Mouse (Mus musculus): ENCODE measurements around the gene Tenm3.

DNA sequence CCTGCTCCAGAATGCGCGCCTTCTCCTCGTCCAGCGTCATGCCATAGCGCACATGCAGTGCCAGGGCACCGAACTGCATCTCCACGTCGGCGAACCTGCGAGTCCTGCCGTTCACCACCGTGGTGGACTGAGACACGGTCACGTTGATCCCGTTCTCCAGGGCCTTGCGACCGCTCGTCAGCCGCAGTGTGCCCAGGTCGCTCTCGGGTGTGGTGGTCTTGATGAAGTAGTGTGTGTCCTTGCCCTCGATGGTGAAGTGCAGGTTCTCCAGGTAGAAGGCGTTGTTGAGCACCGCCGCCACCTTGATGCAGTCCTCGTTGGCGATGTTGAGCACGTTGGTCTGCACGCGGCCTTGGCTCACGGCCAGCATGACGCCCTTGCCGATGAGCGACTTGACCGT, 615.1 kb downstream of the Tenm3 start:
- no peak for TF ChIP-seq POLR2AphosphoS2 (IDR thresholded peaks at IDR 0.05; ENCODE audit: low read depth, low read length)
- TF ChIP-seq MEF2A (IDR thresholded peaks at IDR 0.05; ENCODE audit: borderline replicate concordance, low read depth, low read length): no peak
- no peak for TF ChIP-seq SIN3A (IDR thresholded peaks at IDR 0.05; ENCODE audit: low read length)
- TF ChIP-seq POLR2A (IDR thresholded peaks at IDR 0.05; ENCODE audit: low read depth, low read length): no peak
- no peak for TF ChIP-seq CTCF (conservative IDR thresholded peaks at IDR 0.05 in 1 of 2, IDR thresholded peaks at IDR 0.05 in 1 of 2; ENCODE audit: low read depth in 2 of 2, low read length in 2 of 2)
- TF ChIP-seq MAX (IDR thresholded peaks at IDR 0.05; ENCODE audit: low read length): no peak
- TF ChIP-seq CHD2 (IDR thresholded peaks at IDR 0.05; ENCODE audit: low read length): no peak
- TF ChIP-seq EP300 (IDR thresholded peaks at IDR 0.05; ENCODE audit: low read length): no peak
- TF ChIP-seq UBTF (IDR thresholded peaks at IDR 0.05; ENCODE audit: low read depth, low read length): no peak
- TF ChIP-seq MXI1 (IDR thresholded peaks at IDR 0.05; ENCODE audit: low read depth, low read length): no peak
- TF ChIP-seq ZKSCAN1 (IDR thresholded peaks at IDR 0.05; ENCODE audit: borderline replicate concordance, low read depth, low read length): no peak
- no peak for TF ChIP-seq ZC3H11A (IDR thresholded peaks at IDR 0.05; ENCODE audit: low read depth, low read length)
- TF ChIP-seq TCF12 (IDR thresholded peaks at IDR 0.05; ENCODE audit: low read depth, low read length): no peak
- no peak for TF ChIP-seq RAD21 (IDR thresholded peaks at IDR 0.05; ENCODE audit: low read depth, low read length)

Data from CH12.LX (cell line).